Mouse (Mus musculus) limb, embryonic 10.5 days (tissue): ENCODE data around the gene Ccl4. TPM values are rescaled to one million over a fixed set of nuclear protein-coding genes. Genes with fewer than 3 reads are reported as not detected.

ENCODE experiments used
- DNase-seq: peaks from one replicate; pipeline ENCODE4 v3.0.0-alpha.2; 2017; ENCODE audit warnings: low spot score
- H3K27ac ChIP-seq: fragments of 300-500 bp; sonication (generic); 2 replicates; pipeline ENCODE4 v1.5.1; 2016; ENCODE audit warnings: mild to moderate bottlenecking
- H3K27me3 ChIP-seq: fragments of 300-500 bp; sonication (generic); 2 replicates; pipeline ENCODE4 v1.6.1; 2016; ENCODE audit warnings: low read depth, mild to moderate bottlenecking; ENCODE audit not compliant: poor library complexity, severe bottlenecking
- H3K36me3 ChIP-seq: fragments of 300-500 bp; sonication (generic); 2 replicates; pipeline ENCODE4 v1.6.1; 2016; ENCODE audit warnings: mild to moderate bottlenecking, moderate library complexity
- H3K4me1 ChIP-seq: fragments of 300-500 bp; sonication (generic); 2 replicates; pipeline ENCODE4 v1.6.1; 2016
- H3K4me3 ChIP-seq: fragments of 300-500 bp; sonication (generic); 2 replicates; pipeline ENCODE4 v1.5.1; 2016; ENCODE audit warnings: mild to moderate bottlenecking, moderate library complexity
- H3K9me3 ChIP-seq: fragments of 300-500 bp; sonication (generic); replicated peaks from 2 replicates; pipeline ENCODE4 v1.6.1; 2016; ENCODE audit warnings: mild to moderate bottlenecking
- WGBS: fragments of 180-500 bp; shearing (Covaris S2); methylation state at CpG from one replicate; pipeline ENCODE4 v1.1.7; 2016; 5-methylcytosine and 5-hydroxymethylcytosine counted together
- polyA plus RNA-seq: library from polyadenylated mRNA; unstranded; fragments of >200 nt; fragmentation: Nextera tagmentation; extraction: Ambion mirVana; gene quantifications from 2 replicates; pipeline ENCODE4 v1.2.1, GENCODE M21; 2016

Gene Ccl4
- 0.23 TPM in 1 of 2 replicates, not detected in the other for polyA plus RNA-seq

GRCm38 (mm10) chr11:83662204-83662603 lies at the start of gene Ccl4:
Gene Ccl4, plus strand, starts transcription at chr11:83662584.
- DNase-seq, result no peak
- H3K4me1 ChIP-seq, result no peaks in the 10 kb centered on the region
- H3K27me3 ChIP-seq, result no peaks in the 10 kb centered on the region
- 83% methylated on average over 6 of the region's 6 CpGs for WGBS
- no peak within 1 kb of the TSS for H3K27ac ChIP-seq
- H3K9me3 ChIP-seq, result no peaks in the 10 kb centered on the region
- H3K4me3 ChIP-seq, result no peak within 1 kb of the TSS
- H3K36me3 ChIP-seq, result no peaks in the 10 kb centered on the region

- no peaks in the 10 kb centered on the region for H3K36me3 ChIP-seq
- no peak for DNase-seq
- H3K4me1 ChIP-seq, result no peaks in the 10 kb centered on the region
- no peak overlapping the region for H3K27ac ChIP-seq
- whole genome bisulfite sequencing, result 98% methylated on average over 1 of the region's 1 CpGs
- H3K9me3 ChIP-seq, result no peaks in the 10 kb centered on the region
- H3K4me3 ChIP-seq, result no peak overlapping the region
- no peaks in the 10 kb centered on the region for H3K27me3 ChIP-seq
Observed at GRCm38 (mm10) chr11:83616586-83616985, 45.8 kb upstream of the Ccl4 start.

- Histone ChIP-seq H3K4me1 (no peaks in the 10 kb centered on the region), H3K27ac (no peak overlapping the region), H3K9me3 (no peaks in the 10 kb centered on the region), H3K36me3 (no peaks in the 10 kb centered on the region), H3K4me3 (no peak overlapping the region), H3K27me3 (no peaks in the 10 kb centered on the region)
- DNase-seq, result no peak
- 84% methylated on average over 5 of the region's 5 CpGs for WGBS
Observed at GRCm38 (mm10) chr11:83618238-83618637, 44.1 kb upstream of the Ccl4 start.

- no peaks in the 10 kb centered on the region for H3K4me1 ChIP-seq
- H3K27ac ChIP-seq, result no peak overlapping the region
- H3K9me3 ChIP-seq, result no peaks in the 10 kb centered on the region
- no peaks in the 10 kb centered on the region for H3K27me3 ChIP-seq
- 93% methylated on average over 1 of the region's 1 CpGs for WGBS
- no peak overlapping the region for H3K4me3 ChIP-seq
- no peaks in the 10 kb centered on the region for H3K36me3 ChIP-seq
- DNase-seq, result no peak
Observed at GRCm38 (mm10) chr11:83619037-83619436, 43.3 kb upstream of the Ccl4 start.

GRCm38 (mm10) chr11:83623586-83623985 lies 38.8 kb upstream of the Ccl4 start:
- Histone ChIP-seq H3K27ac (no peak overlapping the region), H3K27me3 (no peaks in the 10 kb centered on the region), H3K9me3 (no peaks in the 10 kb centered on the region), H3K36me3 (no peaks in the 10 kb centered on the region), H3K4me3 (no peak overlapping the region), H3K4me1 (no peaks in the 10 kb centered on the region)
- WGBS, result 90% methylated on average over 3 of the region's 3 CpGs
- DNase-seq, result no peak

- 90% methylated on average over 9 of the region's 9 CpGs for WGBS
- Histone ChIP-seq H3K27ac (no peak overlapping the region), H3K4me3 (no peak overlapping the region)
Observed at GRCm38 (mm10) chr11:83628808-83629207, 33.6 kb upstream of the Ccl4 start.

GRCm38 (mm10) chr11:83630630-83631029 lies 31.8 kb upstream of the Ccl4 start:
- Histone ChIP-seq H3K36me3 (no peaks in the 10 kb centered on the region), H3K9me3 (no peaks in the 10 kb centered on the region), H3K27ac (no peak overlapping the region), H3K4me3 (no peak overlapping the region), H3K4me1 (no peaks in the 10 kb centered on the region), H3K27me3 (no peaks in the 10 kb centered on the region)
- DNase-seq, result no peak
- 86% methylated on average over 1 of the region's 1 CpGs for WGBS

More at GRCm38 (mm10) chr11:83628808-83629207, 33.6 kb upstream of the Ccl4 start:
- no peaks in the 10 kb centered on the region for H3K27me3 ChIP-seq
- no peaks in the 10 kb centered on the region for H3K4me1 ChIP-seq
- H3K9me3 ChIP-seq, result no peaks in the 10 kb centered on the region
- no peaks in the 10 kb centered on the region for H3K36me3 ChIP-seq
- no peak for DNase-seq

- 83% methylated on average over 2 of the region's 2 CpGs for WGBS
- H3K36me3 ChIP-seq, result no peaks in the 10 kb centered on the region
- no peak overlapping the region for H3K27ac ChIP-seq
- no peak overlapping the region for H3K4me3 ChIP-seq
- no peaks in the 10 kb centered on the region for H3K27me3 ChIP-seq
- H3K4me1 ChIP-seq, result no peaks in the 10 kb centered on the region
- H3K9me3 ChIP-seq, result no peaks in the 10 kb centered on the region
- no peak for DNase-seq
Observed at GRCm38 (mm10) chr11:83631065-83631464, 31.3 kb upstream of the Ccl4 start.

GRCm38 (mm10) chr11:83632744-83633143 lies 29.6 kb upstream of the Ccl4 start:
- no peak for DNase-seq
- H3K9me3 ChIP-seq, result no peaks in the 10 kb centered on the region
- no peaks in the 10 kb centered on the region for H3K4me1 ChIP-seq
- H3K27ac ChIP-seq, result no peak overlapping the region
- H3K4me3 ChIP-seq, result no peak overlapping the region
- no peaks in the 10 kb centered on the region for H3K36me3 ChIP-seq
- H3K27me3 ChIP-seq, result no peaks in the 10 kb centered on the region
- WGBS, result 74% methylated on average over 4 of the region's 4 CpGs

GRCm38 (mm10) chr11:83634425-83634824 lies 28.0 kb upstream of the Ccl4 start:
- WGBS, result 77% methylated on average over 4 of the region's 4 CpGs
- H3K27ac ChIP-seq, result no peak overlapping the region
- no peaks in the 10 kb centered on the region for H3K9me3 ChIP-seq
- no peak overlapping the region for H3K4me3 ChIP-seq
- no peaks in the 10 kb centered on the region for H3K36me3 ChIP-seq
- no peak for DNase-seq
- H3K27me3 ChIP-seq, result no peaks in the 10 kb centered on the region
- H3K4me1 ChIP-seq, result no peaks in the 10 kb centered on the region

GRCm38 (mm10) chr11:83634898-83635297 lies 27.5 kb upstream of the Ccl4 start:
- Histone ChIP-seq H3K27ac (no peak overlapping the region), H3K36me3 (no peaks in the 10 kb centered on the region), H3K27me3 (no peaks in the 10 kb centered on the region), H3K9me3 (no peaks in the 10 kb centered on the region), H3K4me3 (no peak overlapping the region), H3K4me1 (no peaks in the 10 kb centered on the region)
- no peak for DNase-seq
- 95% methylated on average over 2 of the region's 2 CpGs for WGBS

GRCm38 (mm10) chr11:83636742-83637235 lies 25.6 kb upstream of the Ccl4 start:
- Histone ChIP-seq H3K27me3 (no peaks in the 10 kb centered on the region), H3K4me3 (no peak overlapping the region), H3K4me1 (no peaks in the 10 kb centered on the region), H3K9me3 (no peaks in the 10 kb centered on the region), H3K36me3 (no peaks in the 10 kb centered on the region), H3K27ac (no peak overlapping the region)
- DNase-seq, result no peak
- WGBS, result 74% methylated on average over 1 of the region's 1 CpGs

GRCm38 (mm10) chr11:83638934-83639333 lies 23.4 kb upstream of the Ccl4 start:
- Histone ChIP-seq H3K4me3 (no peak overlapping the region), H3K4me1 (no peaks in the 10 kb centered on the region), H3K27ac (no peak overlapping the region), H3K27me3 (no peaks in the 10 kb centered on the region), H3K36me3 (no peaks in the 10 kb centered on the region), H3K9me3 (no peaks in the 10 kb centered on the region)
- no peak for DNase-seq
- 79% methylated on average over 2 of the region's 2 CpGs for WGBS

- H3K9me3 ChIP-seq, result no peaks in the 10 kb centered on the region
- WGBS, result 64% methylated on average over 3 of the region's 3 CpGs
Observed at GRCm38 (mm10) chr11:83639533-83639932, 22.9 kb upstream of the Ccl4 start.

More at GRCm38 (mm10) chr11:83639533-83639932, 22.9 kb upstream of the Ccl4 start:
- DNase-seq, result no peak
- Histone ChIP-seq H3K27ac (no peak overlapping the region), H3K4me1 (no peaks in the 10 kb centered on the region), H3K27me3 (no peaks in the 10 kb centered on the region), H3K36me3 (no peaks in the 10 kb centered on the region), H3K4me3 (no peak overlapping the region)
